Mouse (Mus musculus) forebrain, embryonic 15.5 days (tissue): ENCODE data around the gene Anapc10. TPM values are rescaled to one million over a fixed set of nuclear protein-coding genes. Genes with fewer than 3 reads are reported as not detected.
"Not testable (repeated sequence)": the region's sequence is repeated elsewhere in the genome, so short reads cannot be mapped to it uniquely, and the experiment has no call there.

Experiments used
- ATAC-seq: fragments of 200-750 bp; cut with Nextera tagmentation; replicated peaks from 2 replicates; pipeline ENCODE4 v1.8.0; 2017; ENCODE audit warnings: mild to moderate bottlenecking, moderate TSS enrichment, moderate library complexity
- H3K27ac ChIP-seq: fragments of 300-500 bp; sonication (generic); replicated peaks from 2 replicates; pipeline ENCODE4 v1.5.1; 2015; ENCODE audit warnings: mild to moderate bottlenecking, inconsistent platforms
- H3K27me3 ChIP-seq: fragments of 300-500 bp; sonication (generic); 2 replicates; pipeline ENCODE4 v1.6.1; 2015; ENCODE audit warnings: inconsistent platforms
- H3K36me3 ChIP-seq: fragments of 300-500 bp; sonication (generic); 2 replicates; pipeline ENCODE4 v1.6.1; 2015; ENCODE audit warnings: mild to moderate bottlenecking, inconsistent platforms
- H3K4me1 ChIP-seq: fragments of 300-500 bp; sonication (generic); 2 replicates; pipeline ENCODE4 v1.6.1; 2015; ENCODE audit warnings: inconsistent platforms
- H3K4me2 ChIP-seq: fragments of 300-500 bp; sonication (generic); replicated peaks from 2 replicates; pipeline ENCODE4 v1.6.1; 2015; ENCODE audit warnings: mild to moderate bottlenecking, inconsistent platforms
- H3K4me3 ChIP-seq: fragments of 300-500 bp; sonication (generic); 2 replicates; pipeline ENCODE4 v1.5.1; 2015; ENCODE audit warnings: mild to moderate bottlenecking, inconsistent platforms
- H3K9ac ChIP-seq: fragments of 300-500 bp; sonication (generic); replicated peaks from 2 replicates; pipeline ENCODE4 v1.6.1; 2015; ENCODE audit warnings: mild to moderate bottlenecking, inconsistent platforms
- H3K9me3 ChIP-seq: fragments of 300-500 bp; sonication (generic); 2 replicates; pipeline ENCODE4 v1.6.1; 2016; ENCODE audit warnings: inconsistent platforms
- WGBS: fragments of 180-500 bp; shearing (Covaris S2); methylation state at CpG from one replicate; pipeline ENCODE4 v1.1.7; 2015; ENCODE audit warnings: mixed read lengths; 5-methylcytosine and 5-hydroxymethylcytosine counted together
- polyA plus RNA-seq: library from polyadenylated mRNA; unstranded; fragments of >200 nt; fragmentation: Nextera tagmentation; extraction: Ambion mirVana; gene quantifications from 2 replicates; pipeline ENCODE4 v1.2.1, GENCODE M21; 2015

Anapc10 gene
- 46.5 and 48.2 TPM in 2 replicates for polyA plus RNA-seq

GRCm38 (mm10) chr8:79711064-79711961 is at the start of gene Anapc10, which contains the start of gene Abce1:
Gene Anapc10, plus strand, starts transcription at chr8:79711820.
Gene Abce1, minus strand, starts transcription at chr8:79711740.
- peak; percentile 98 for ATAC-seq
- Histone ChIP-seq H3K27me3 (no peaks in the 10 kb centered on the region), H3K9me3 (no peaks in the 10 kb centered on the region), H3K4me3 (peak within 1 kb of the TSS; percentile 81), H3K27ac (peak within 1 kb of the TSS; percentile 86), H3K36me3 (peaks cover 18% of the 10 kb centered on the region), H3K4me1 (peaks cover 19% of the 10 kb centered on the region), H3K4me2 (peak within 1 kb of the TSS; percentile 86), H3K9ac (peak within 1 kb of the TSS; percentile 73)
- WGBS: under 1% methylated on average over 73 of the region's 73 CpGs

GRCm38 (mm10) chr8:79676461-79676860 is 35.2 kb upstream of the Anapc10 start:
- Histone ChIP-seq H3K4me3 (no peak overlapping the region), H3K27ac (no peak overlapping the region)
- WGBS: 85% methylated on average over 4 of the region's 4 CpGs

GRCm38 (mm10) chr8:79679005-79679404 is 32.6 kb upstream of the Anapc10 start:
- Histone ChIP-seq H3K9ac (no peak overlapping the region), H3K4me3 (no peak overlapping the region), H3K4me2 (no peak overlapping the region), H3K36me3 (peaks cover 33% of the 10 kb centered on the region), H3K9me3 (no peaks in the 10 kb centered on the region), H3K27me3 (no peaks in the 10 kb centered on the region), H3K27ac (no peak overlapping the region), H3K4me1 (peaks cover 4% of the 10 kb centered on the region; the same call in 1 of the 2 replicates)
- 78% methylated on average over 5 of the region's 5 CpGs for WGBS
- no peak for ATAC-seq

More at GRCm38 (mm10) chr8:79676461-79676860, 35.2 kb upstream of the Anapc10 start:
- ATAC-seq: no peak
- Histone ChIP-seq H3K9ac (no peak overlapping the region), H3K9me3 (no peaks in the 10 kb centered on the region), H3K27me3 (no peaks in the 10 kb centered on the region), H3K4me1 (peaks cover 4% of the 10 kb centered on the region; the same call in 1 of the 2 replicates), H3K4me2 (no peak overlapping the region), H3K36me3 (peaks cover 39% of the 10 kb centered on the region)

GRCm38 (mm10) chr8:79680083-79680482 is 31.5 kb upstream of the Anapc10 start:
- H3K4me1 ChIP-seq, H3K27ac ChIP-seq, H3K9me3 ChIP-seq, H3K9ac ChIP-seq, ATAC-seq, H3K27me3 ChIP-seq: not testable (repeated sequence)
- peak overlapping the region; percentile 28; the same call in 1 of the 2 replicates for H3K4me3 ChIP-seq
- 51% methylated on average over 10 of the region's 10 CpGs for WGBS
- H3K4me2 ChIP-seq: peak overlapping the region; percentile 42; the same call in 1 of the 2 replicates
- H3K36me3 ChIP-seq: peaks cover 33% of the 10 kb centered on the region

DNA sequence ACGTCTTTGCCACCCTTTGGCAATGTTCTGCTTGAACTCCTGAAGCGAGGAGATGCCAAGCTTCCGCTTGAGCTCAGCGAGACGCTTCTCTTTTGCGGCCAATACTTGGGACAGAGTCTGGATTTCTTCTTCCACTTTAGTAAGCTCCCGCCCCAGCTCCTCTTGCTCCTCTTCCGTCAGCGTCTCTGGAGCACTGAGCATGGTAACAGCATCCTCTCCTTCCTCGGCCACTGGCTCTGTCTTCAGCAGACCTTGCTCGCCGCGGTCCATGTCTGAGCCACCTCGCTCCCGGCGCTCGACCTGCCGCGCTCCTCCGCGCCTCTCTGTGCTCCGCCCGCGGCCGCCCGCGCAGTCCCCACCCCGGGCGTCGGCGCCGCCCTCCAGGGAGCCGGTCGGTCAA is 31.1 kb upstream of the Anapc10 start:
- Histone ChIP-seq H3K9ac (peak overlapping the region; percentile 18), H3K4me1 (peaks cover 4% of the 10 kb centered on the region; the same call in 1 of the 2 replicates), H3K27ac (no peak overlapping the region), H3K9me3 (no peaks in the 10 kb centered on the region), H3K36me3 (peaks cover 34% of the 10 kb centered on the region), H3K4me2 (peak overlapping the region; percentile 42), H3K27me3 (no peaks in the 10 kb centered on the region), H3K4me3 (peak overlapping the region; percentile 28)
- peak; percentile 57; the same call in 1 of the 2 replicates for ATAC-seq
- 12% methylated on average over 34 of the region's 34 CpGs for WGBS

DNA sequence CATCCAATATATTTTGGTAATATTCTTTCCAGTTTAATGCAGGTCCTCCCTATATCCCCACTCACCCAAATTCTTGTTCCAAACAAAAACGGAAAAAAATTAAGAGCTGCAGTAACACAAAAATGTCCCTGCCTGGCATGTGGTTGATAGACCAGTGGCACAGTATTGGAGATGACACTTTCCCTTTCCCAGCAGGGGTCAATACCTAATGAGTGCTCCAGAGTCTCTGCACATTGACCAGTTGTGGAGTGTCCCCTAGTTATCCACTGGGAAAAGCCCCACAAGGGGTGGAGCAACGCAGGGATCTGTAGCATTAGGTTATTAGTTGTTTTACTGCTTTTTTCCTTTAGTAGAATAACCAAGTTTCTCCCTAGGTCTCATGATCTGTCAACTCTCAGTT is 30.7 kb upstream of the Anapc10 start:
- Histone ChIP-seq H3K4me2 (peak overlapping the region; percentile 42), H3K9me3 (no peaks in the 10 kb centered on the region), H3K27me3 (no peaks in the 10 kb centered on the region), H3K36me3 (peaks cover 38% of the 10 kb centered on the region), H3K4me3 (peak overlapping the region; percentile 28), H3K27ac (no peak overlapping the region), H3K9ac (peak overlapping the region; percentile 18), H3K4me1 (peaks cover 4% of the 10 kb centered on the region; the same call in 1 of the 2 replicates)
- ATAC-seq: peak; percentile 54; the same call in 1 of the 2 replicates
- 47% methylated on average over 2 of the region's 2 CpGs for WGBS

DNA sequence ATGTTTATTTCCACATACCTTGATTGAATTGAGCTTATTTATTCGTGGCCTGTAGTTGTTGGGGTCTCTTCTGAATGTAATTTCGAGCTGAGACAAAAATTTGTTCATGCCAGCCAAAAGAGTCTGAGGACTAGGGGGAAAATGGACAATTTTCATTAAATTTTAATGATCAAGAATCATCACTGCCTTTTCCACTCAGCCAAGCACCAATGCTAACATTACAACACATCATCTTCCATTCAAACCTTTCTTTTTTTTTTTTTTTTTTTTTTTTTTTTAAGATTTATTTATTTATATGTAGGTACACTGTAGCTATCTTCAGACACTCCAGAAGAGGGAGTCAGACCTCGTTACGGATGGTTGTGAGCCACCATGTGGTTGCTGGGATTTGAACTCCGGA is 25.7 kb upstream of the Anapc10 start:
- 94% methylated on average over 5 of the region's 5 CpGs for WGBS
- not testable (repeated sequence) for H3K27me3 ChIP-seq, H3K4me1 ChIP-seq, ATAC-seq, H3K27ac ChIP-seq, H3K9ac ChIP-seq, H3K4me3 ChIP-seq, H3K9me3 ChIP-seq, H3K4me2 ChIP-seq
- H3K36me3 ChIP-seq: peaks cover 75% of the 10 kb centered on the region

DNA sequence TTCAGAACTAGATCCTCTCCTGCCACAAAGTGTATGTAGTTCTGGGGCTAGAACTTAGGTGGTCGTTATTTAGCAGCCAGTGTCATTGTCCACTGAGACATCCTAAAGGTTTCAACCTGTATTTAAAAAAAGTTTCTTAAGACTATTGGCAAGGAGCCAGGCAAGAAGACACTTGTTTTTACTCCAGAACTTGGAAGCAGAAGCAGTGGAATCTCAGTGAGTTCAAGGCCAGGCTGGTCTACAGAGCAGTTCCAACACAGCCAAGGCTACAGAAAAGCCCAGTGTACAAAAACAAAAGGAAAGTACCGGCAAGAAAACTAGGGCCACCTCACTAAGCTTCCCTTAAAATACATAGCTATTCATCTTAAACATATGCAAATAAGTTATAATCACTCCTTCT is 19.1 kb upstream of the Anapc10 start:
- Histone ChIP-seq H3K27ac (no peak overlapping the region), H3K27me3 (no peaks in the 10 kb centered on the region), H3K36me3 (peaks cover 62% of the 10 kb centered on the region), H3K9me3 (no peaks in the 10 kb centered on the region), H3K4me2 (no peak overlapping the region), H3K4me3 (no peak overlapping the region), H3K4me1 (no peaks in the 10 kb centered on the region), H3K9ac (no peak overlapping the region)
- WGBS: 80% methylated on average over 2 of the region's 2 CpGs
- no peak for ATAC-seq

DNA sequence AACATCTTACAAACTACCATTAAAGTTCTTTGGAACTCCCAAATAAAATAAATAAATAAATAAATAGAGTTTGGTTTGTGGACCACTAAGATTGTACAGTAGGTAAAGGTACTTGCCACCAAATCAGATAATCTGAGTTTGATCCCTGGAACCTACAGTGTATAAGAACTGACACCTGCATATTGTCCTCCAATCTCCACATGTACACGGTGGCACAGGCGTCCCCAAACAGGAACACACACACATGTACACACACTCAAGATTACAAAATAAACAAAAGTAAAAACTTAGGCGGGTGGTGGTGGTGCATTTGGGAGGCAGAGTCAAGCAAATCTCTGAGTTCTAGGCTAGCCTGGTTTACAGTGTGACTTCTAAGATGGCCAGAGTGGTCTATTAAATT is 4.9 kb upstream of the Anapc10 start:
- no peak overlapping the region for H3K9ac ChIP-seq
- no peaks in the 10 kb centered on the region for H3K27me3 ChIP-seq
- H3K4me2 ChIP-seq: no peak overlapping the region
- H3K27ac ChIP-seq: no peak overlapping the region
- no peak for ATAC-seq
- H3K9me3 ChIP-seq: no peaks in the 10 kb centered on the region
- no peak overlapping the region for H3K4me3 ChIP-seq
- WGBS: 99% methylated on average over 3 of the region's 3 CpGs
- peaks cover 9% of the 10 kb centered on the region for H3K4me1 ChIP-seq
- H3K36me3 ChIP-seq: peaks cover 46% of the 10 kb centered on the region

DNA sequence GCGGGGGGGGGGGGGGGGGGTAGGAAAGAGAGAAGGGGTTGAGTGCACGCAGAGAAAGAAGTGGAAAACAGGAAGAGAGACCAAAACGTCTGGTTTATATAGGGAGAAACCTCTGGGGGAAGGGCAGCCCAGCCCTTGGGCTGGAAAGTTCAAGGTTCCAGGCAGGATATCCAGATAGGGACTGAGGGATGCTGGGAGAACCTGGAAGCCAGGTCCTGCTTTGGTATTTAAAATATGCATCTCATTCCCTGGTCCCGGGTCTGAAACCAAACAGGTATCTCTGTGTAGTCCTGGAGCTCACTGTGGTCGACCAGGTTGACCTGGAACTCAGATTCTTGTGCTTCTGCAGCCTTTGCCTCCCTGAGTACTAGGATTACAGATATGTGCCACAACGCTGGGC is 1.1 kb downstream of the Anapc10 start:
- H3K4me1 ChIP-seq: peaks cover 19% of the 10 kb centered on the region
- H3K27ac ChIP-seq: no peak overlapping the region
- H3K36me3 ChIP-seq: peaks cover 14% of the 10 kb centered on the region
- ATAC-seq: no peak
- no peak overlapping the region for H3K9ac ChIP-seq
- WGBS: 51% methylated on average over 6 of the region's 6 CpGs
- H3K9me3 ChIP-seq: no peaks in the 10 kb centered on the region
- H3K4me2 ChIP-seq: peak overlapping the region; percentile 55
- no peak overlapping the region for H3K4me3 ChIP-seq
- no peaks in the 10 kb centered on the region for H3K27me3 ChIP-seq

DNA sequence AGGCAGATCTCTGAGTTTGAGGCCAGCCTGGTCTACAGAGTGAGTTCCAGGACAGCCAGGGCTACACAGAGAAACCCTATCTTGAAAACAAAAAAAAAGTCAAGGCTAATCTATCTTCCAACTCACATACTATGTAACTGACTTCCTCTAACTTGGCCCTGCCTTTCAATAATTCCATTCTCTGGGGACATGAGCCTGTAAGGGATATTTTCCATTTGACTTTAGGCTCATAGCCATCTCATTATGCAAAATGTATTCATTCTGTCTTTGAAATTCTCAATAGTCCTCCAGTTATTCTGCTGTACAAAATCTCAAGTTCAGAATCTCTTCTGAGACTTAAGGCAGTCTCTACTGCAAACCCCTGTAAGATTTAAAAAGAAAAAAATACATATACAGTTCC is 9.9 kb downstream of the Anapc10 start:
- Histone ChIP-seq H3K4me1 (no peaks in the 10 kb centered on the region), H3K9me3 (no peaks in the 10 kb centered on the region), H3K9ac (no peak overlapping the region), H3K36me3 (peaks cover 44% of the 10 kb centered on the region), H3K4me2 (no peak overlapping the region), H3K4me3 (no peak overlapping the region), H3K27me3 (no peaks in the 10 kb centered on the region), H3K27ac (no peak overlapping the region)
- no peak for ATAC-seq

GRCm38 (mm10) chr8:79723308-79723707 is 11.7 kb downstream of the Anapc10 start:
- Histone ChIP-seq H3K9ac (no peak overlapping the region), H3K4me3 (no peak overlapping the region), H3K9me3 (no peaks in the 10 kb centered on the region), H3K36me3 (peaks cover 43% of the 10 kb centered on the region), H3K4me2 (no peak overlapping the region), H3K27me3 (no peaks in the 10 kb centered on the region), H3K4me1 (no peaks in the 10 kb centered on the region), H3K27ac (no peak overlapping the region)
- no peak for ATAC-seq
